In the genomic region with DNA sequence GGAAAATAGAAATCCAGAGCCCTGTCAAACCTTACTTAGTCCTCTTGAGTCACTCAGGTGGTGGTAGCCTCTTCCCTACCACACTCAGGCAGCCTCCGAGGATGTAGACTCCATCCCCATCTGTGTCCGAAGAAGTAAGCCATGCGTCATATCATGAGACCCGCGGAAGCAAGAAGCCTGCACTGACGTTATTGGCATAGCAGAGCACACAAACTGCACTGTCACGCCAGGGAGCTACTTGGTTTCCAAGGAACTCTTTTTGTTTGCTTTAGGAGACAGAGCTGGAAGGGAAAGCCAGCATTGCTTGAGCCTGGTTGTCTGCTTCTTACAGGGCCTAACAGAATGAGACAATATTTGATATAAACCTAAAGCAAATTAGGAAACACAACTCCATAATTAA, we compare ENCODE assay signal across 18 mouse cellular contexts.
DNase-seq lines count a peak whose midpoint lies in the region; ATAC-seq and TF ChIP-seq lines count a peak whose summit lies in the region.
"Had no signal": no experiment of that assay in that cellular context is flagged by ENCODE, and none has a peak within 500 bp of the region (broad histone marks: within the 10 kb centered on the region; RNA-seq: fewer than 3 reads in every experiment).

No protein-coding gene starts in this region.

- H3K36me3 ChIP-seq in forebrain, embryonic 14.5 days (ENCODE audit: control insufficient read depth, insufficient read depth, low read length): 0 out of 2 replicates have a peak, but pooled peaks cover 4% of the 10 kb centered on the region
- no peaks in the 10 kb centered on the region for H3K36me3 ChIP-seq in forebrain, embryonic 16.5 days (ENCODE audit: control insufficient read depth, insufficient read depth)
- H3K36me3 ChIP-seq in hindbrain, postnatal 0 days (ENCODE audit: insufficient read depth, low read length): no peaks in the 10 kb centered on the region
- H3K36me3 ChIP-seq in hindbrain, embryonic 13.5 days: no peaks in the 10 kb centered on the region
- H3K36me3 ChIP-seq: embryonic facial prominence, embryonic 15.5 days; forebrain, embryonic 10.5 days; heart, embryonic 10.5 days had no signal

- no peak overlapping the region for H3K4me2 ChIP-seq in forebrain, embryonic 14.5 days (ENCODE audit: low read length)
- no peak overlapping the region for H3K4me2 ChIP-seq in forebrain, embryonic 16.5 days (ENCODE audit: low read length)
- no peak overlapping the region for H3K4me2 ChIP-seq in hindbrain, postnatal 0 days (ENCODE audit: low read depth, low read length)
- no peak overlapping the region for H3K4me2 ChIP-seq in hindbrain, embryonic 13.5 days
- H3K4me2 ChIP-seq: embryonic facial prominence, embryonic 15.5 days; hindbrain, embryonic 14.5 days had no signal

- H3K4me1 ChIP-seq in forebrain, embryonic 14.5 days (ENCODE audit: control insufficient read depth, insufficient read depth, low read length): no peaks in the 10 kb centered on the region
- peaks cover 2% of the 10 kb centered on the region; the same call in 1 of the 2 replicates for H3K4me1 ChIP-seq in forebrain, embryonic 16.5 days (replicated peaks; ENCODE audit: control insufficient read depth, insufficient read depth, low read length)
- no peaks in the 10 kb centered on the region for H3K4me1 ChIP-seq in hindbrain, postnatal 0 days (ENCODE audit: insufficient read depth, low read length)
- H3K4me1 ChIP-seq in hindbrain, embryonic 13.5 days (replicated peaks): no peaks in the 10 kb centered on the region
- H3K4me1 ChIP-seq: embryonic facial prominence, embryonic 15.5 days; forebrain, embryonic 10.5 days; heart, embryonic 10.5 days had no signal

- peak; percentile 18 for DNase-seq in forebrain, embryonic 14.5 days (ENCODE audit: low spot score)
- DNase-seq in hindbrain, postnatal 0 days (ENCODE audit: low spot score): peak; percentile 48
- DNase-seq in brain, adult 2 months (ENCODE audit: low read depth, low spot score): peak; percentile 58
- DNase-seq in lung, postnatal 36 days: peak; percentile 22
- no peak for DNase-seq in thymus, postnatal 4 days
- DNase-seq: adrenal gland, adult 8-10 months; heart, postnatal 10 days; kidney, adult 11 months; kidney, postnatal 10 days; midbrain, embryonic 14.5 days; retina, postnatal 1 day; thymus, postnatal 36 days had no signal

- H3K27me3 ChIP-seq in forebrain, embryonic 14.5 days (replicated peaks; ENCODE audit: control insufficient read depth, insufficient read depth, low read length): no peaks in the 10 kb centered on the region
- no peaks in the 10 kb centered on the region for H3K27me3 ChIP-seq in forebrain, embryonic 16.5 days (replicated peaks; ENCODE audit: control insufficient read depth, insufficient read depth, low read length)
- H3K27me3 ChIP-seq in hindbrain, postnatal 0 days (ENCODE audit: insufficient read depth, low read length): no peaks in the 10 kb centered on the region
- no peaks in the 10 kb centered on the region for H3K27me3 ChIP-seq in hindbrain, embryonic 13.5 days
- H3K27me3 ChIP-seq: embryonic facial prominence, embryonic 15.5 days had no signal

- 90% methylated on average over 7 of the region's 7 CpGs for WGBS in forebrain, embryonic 14.5 days
- 68% methylated on average over 7 of the region's 7 CpGs for WGBS in forebrain, embryonic 16.5 days
- WGBS in hindbrain, postnatal 0 days: 61% methylated on average over 7 of the region's 7 CpGs
- 84% methylated on average over 7 of the region's 7 CpGs for WGBS in hindbrain, embryonic 13.5 days

- H3K9me3 ChIP-seq in forebrain, embryonic 14.5 days (replicated peaks; ENCODE audit: control insufficient read depth, low read length): no peaks in the 10 kb centered on the region
- no peaks in the 10 kb centered on the region for H3K9me3 ChIP-seq in forebrain, embryonic 16.5 days (ENCODE audit: control insufficient read depth, low read length)
- no peaks in the 10 kb centered on the region for H3K9me3 ChIP-seq in hindbrain, postnatal 0 days (ENCODE audit: low read length)
- H3K9me3 ChIP-seq in hindbrain, embryonic 13.5 days: no peaks in the 10 kb centered on the region
- H3K9me3 ChIP-seq: embryonic facial prominence, embryonic 15.5 days; forebrain, embryonic 10.5 days; heart, embryonic 10.5 days had no signal

- no peak overlapping the region for H3K9ac ChIP-seq in forebrain, embryonic 14.5 days (ENCODE audit: low read length)
- no peak overlapping the region for H3K9ac ChIP-seq in forebrain, embryonic 16.5 days (replicated peaks; ENCODE audit: low read depth, low read length)
- H3K9ac ChIP-seq in hindbrain, postnatal 0 days (replicated peaks; ENCODE audit: low read length): no peak overlapping the region
- H3K9ac ChIP-seq in hindbrain, embryonic 13.5 days: no peak overlapping the region
- H3K9ac ChIP-seq: embryonic facial prominence, embryonic 15.5 days; hindbrain, embryonic 14.5 days had no signal

- no peak for ATAC-seq in forebrain, embryonic 14.5 days
- no peak for ATAC-seq in forebrain, embryonic 16.5 days
- ATAC-seq in hindbrain, postnatal 0 days: peak; percentile 55; the same call in 1 of the 2 replicates
- ATAC-seq in hindbrain, embryonic 13.5 days (ENCODE audit: low FRiP score): no peak

- H3K4me3 ChIP-seq in forebrain, embryonic 14.5 days (ENCODE audit: low read depth, low read length): no peak overlapping the region
- H3K4me3 ChIP-seq in forebrain, embryonic 16.5 days (replicated peaks; ENCODE audit: low read length): no peak overlapping the region
- no peak overlapping the region for H3K4me3 ChIP-seq in hindbrain, postnatal 0 days (ENCODE audit: low read length)
- H3K4me3 ChIP-seq in hindbrain, embryonic 13.5 days: no peak overlapping the region
- H3K4me3 ChIP-seq: embryonic facial prominence, embryonic 15.5 days; forebrain, embryonic 10.5 days; heart, embryonic 10.5 days had no signal

- no peak overlapping the region for H3K27ac ChIP-seq in forebrain, embryonic 14.5 days (ENCODE audit: low read depth, low read length)
- H3K27ac ChIP-seq in forebrain, embryonic 16.5 days (ENCODE audit: low read length): no peak overlapping the region; the same call in 1 of the 2 replicates
- H3K27ac ChIP-seq in hindbrain, postnatal 0 days: peak overlapping the region; percentile 5; the same call in 1 of the 2 replicates
- no peak overlapping the region for H3K27ac ChIP-seq in hindbrain, embryonic 13.5 days
- H3K27ac ChIP-seq: embryonic facial prominence, embryonic 15.5 days; forebrain, embryonic 10.5 days; heart, embryonic 10.5 days; hindbrain, embryonic 14.5 days had no signal

- no peak for TF ChIP-seq CTCF in hindbrain, postnatal 0 days (IDR thresholded peaks at IDR 0.05; ENCODE audit: low read depth)
